Mouse (Mus musculus) liver, embryonic 12.5 days (tissue): ENCODE results near the gene Wdr81. TPM values are rescaled to one million over a fixed set of nuclear protein-coding genes. Genes with fewer than 3 reads are reported as not detected.
A peak's percentile ranks its signal among the peaks of the same experiment; 100 is the strongest.

Source experiments
- ATAC-seq: fragments of 200-750 bp; cut with Nextera tagmentation; 2 replicates; pipeline ENCODE4 v1.8.0; 2017; ENCODE audit warnings: moderate number of reproducible peaks, mild to moderate bottlenecking, moderate library complexity
- H3K27ac ChIP-seq: fragments of 300-500 bp; sonication (generic); 2 replicates; pipeline ENCODE4 v1.5.1; 2016; ENCODE audit warnings: mild to moderate bottlenecking
- H3K27me3 ChIP-seq: fragments of 300-500 bp; sonication (generic); replicated peaks from 2 replicates; pipeline ENCODE4 v1.6.1; 2016; ENCODE audit warnings: mild to moderate bottlenecking, moderate library complexity
- H3K36me3 ChIP-seq: fragments of 300-500 bp; sonication (generic); 2 replicates; pipeline ENCODE4 v1.6.1; 2016; ENCODE audit warnings: mild to moderate bottlenecking, moderate library complexity
- H3K4me1 ChIP-seq: fragments of 300-500 bp; sonication (generic); 2 replicates; pipeline ENCODE4 v1.6.1; 2016
- H3K4me2 ChIP-seq: fragments of 300-500 bp; sonication (generic); 2 replicates; pipeline ENCODE4 v1.6.1; 2016; ENCODE audit warnings: mild to moderate bottlenecking, moderate library complexity
- H3K4me3 ChIP-seq: fragments of 300-500 bp; sonication (generic); 2 replicates; pipeline ENCODE4 v1.5.1; 2016; ENCODE audit warnings: mild to moderate bottlenecking, moderate library complexity
- H3K9ac ChIP-seq: fragments of 300-500 bp; sonication (generic); 2 replicates; pipeline ENCODE4 v1.6.1; 2016; ENCODE audit warnings: mild to moderate bottlenecking, moderate library complexity
- H3K9me3 ChIP-seq: fragments of 300-500 bp; sonication (generic); replicated peaks from 2 replicates; pipeline ENCODE4 v1.6.1; 2016; ENCODE audit warnings: mild to moderate bottlenecking, moderate library complexity
- WGBS: fragments of 180-500 bp; shearing (Covaris S2); methylation state at CpG from one replicate; pipeline ENCODE4 v1.1.7; 2016; ENCODE audit not compliant: insufficient replicate concordance; 5-methylcytosine and 5-hydroxymethylcytosine counted together
- microRNA counts: library from miRNA; unstranded; fragments of <30 nt; microRNA quantifications from one replicate; lab custom pipeline; 2017
- microRNA-seq: library from miRNA; unstranded; fragments of <30 nt; microRNA quantifications from one replicate; pipeline ENCODE4, GENCODE M21; 2017
- polyA plus RNA-seq: library from polyadenylated mRNA; unstranded; fragments of >200 nt; fragmentation: Nextera tagmentation; extraction: Ambion mirVana; gene quantifications from 2 replicates; pipeline ENCODE4 v1.2.1, GENCODE M21; 2016

The Wdr81 gene
- polyA plus RNA-seq, 1 experiment from 2014 or later, result 25.0 TPM

- Histone ChIP-seq H3K27me3 (no peaks in the 10 kb centered on the region), H3K9ac (no peak overlapping the region), H3K9me3 (no peaks in the 10 kb centered on the region), H3K4me2 (no peak overlapping the region), H3K36me3 (peaks cover 15% of the 10 kb centered on the region), H3K4me1 (peaks cover 8% of the 10 kb centered on the region; the same call in 1 of the 2 replicates), H3K4me3 (no peak overlapping the region), H3K27ac (no peak overlapping the region)
- no peak for ATAC-seq
- 20% methylated on average over 3 of the region's 3 CpGs for WGBS
Observed at GRCm38 (mm10) chr11:75406865-75407264, 47.7 kb downstream of the Wdr81 start.

GRCm38 (mm10) chr11:75406104-75406503, 48.4 kb downstream of the Wdr81 start:
- whole genome bisulfite sequencing, result 69% methylated on average over 4 of the region's 4 CpGs
- Histone ChIP-seq H3K36me3 (peaks cover 15% of the 10 kb centered on the region), H3K4me2 (no peak overlapping the region), H3K9me3 (no peaks in the 10 kb centered on the region), H3K4me3 (no peak overlapping the region), H3K27ac (no peak overlapping the region), H3K9ac (no peak overlapping the region), H3K27me3 (no peaks in the 10 kb centered on the region), H3K4me1 (peaks cover 8% of the 10 kb centered on the region; the same call in 1 of the 2 replicates)
- no peak for ATAC-seq

GRCm38 (mm10) chr11:75404801-75405200, 49.7 kb downstream of the Wdr81 start:
- 77% methylated on average over 6 of the region's 6 CpGs for WGBS
- Histone ChIP-seq H3K4me2 (no peak overlapping the region), H3K27ac (no peak overlapping the region), H3K4me1 (peaks cover 8% of the 10 kb centered on the region; the same call in 1 of the 2 replicates), H3K36me3 (peaks cover 5% of the 10 kb centered on the region; the same call in 1 of the 2 replicates), H3K27me3 (no peaks in the 10 kb centered on the region), H3K9ac (no peak overlapping the region), H3K4me3 (no peak overlapping the region), H3K9me3 (no peaks in the 10 kb centered on the region)
- no peak for ATAC-seq

GRCm38 (mm10) chr11:75403301-75404052, 51.0 kb downstream of the Wdr81 start:
- Histone ChIP-seq H3K9ac (no peak overlapping the region), H3K4me2 (no peak overlapping the region), H3K27ac (no peak overlapping the region), H3K9me3 (no peaks in the 10 kb centered on the region), H3K27me3 (no peaks in the 10 kb centered on the region), H3K4me1 (peaks cover 8% of the 10 kb centered on the region; the same call in 1 of the 2 replicates), H3K4me3 (no peak overlapping the region), H3K36me3 (no peaks in the 10 kb centered on the region)
- WGBS, result 66% methylated on average over 6 of the region's 6 CpGs
- ATAC-seq, result no peak

- Histone ChIP-seq H3K4me2 (no peak overlapping the region), H3K27ac (no peak overlapping the region; the same call in 1 of the 2 replicates), H3K4me3 (no peak overlapping the region), H3K9me3 (no peaks in the 10 kb centered on the region), H3K27me3 (no peaks in the 10 kb centered on the region), H3K36me3 (no peaks in the 10 kb centered on the region), H3K9ac (no peak overlapping the region), H3K4me1 (peaks cover 8% of the 10 kb centered on the region; the same call in 1 of the 2 replicates)
- 58% methylated on average over 5 of the region's 5 CpGs for WGBS
- peak; percentile 49; the same call in 1 of the 2 replicates for ATAC-seq
Observed at GRCm38 (mm10) chr11:75402271-75402690, 52.2 kb downstream of the Wdr81 start.

- Histone ChIP-seq H3K27me3 (no peaks in the 10 kb centered on the region), H3K4me2 (no peak overlapping the region), H3K36me3 (no peaks in the 10 kb centered on the region), H3K27ac (no peak overlapping the region), H3K9me3 (no peaks in the 10 kb centered on the region), H3K4me1 (peaks cover 8% of the 10 kb centered on the region; the same call in 1 of the 2 replicates), H3K9ac (no peak overlapping the region), H3K4me3 (no peak overlapping the region)
- 73% methylated on average over 9 of the region's 9 CpGs for WGBS
- no peak for ATAC-seq
Observed at GRCm38 (mm10) chr11:75400099-75400498, 54.4 kb downstream of the Wdr81 start.

- H3K4me3 ChIP-seq, result no peak overlapping the region
- H3K9me3 ChIP-seq, result no peaks in the 10 kb centered on the region
- H3K4me1 ChIP-seq, result peaks cover 8% of the 10 kb centered on the region; the same call in 1 of the 2 replicates
- 79% methylated on average over 11 of the region's 11 CpGs for WGBS
- H3K36me3 ChIP-seq, result no peaks in the 10 kb centered on the region
- H3K27ac ChIP-seq, result no peak overlapping the region
- no peak overlapping the region for H3K4me2 ChIP-seq
- ATAC-seq, result no peak
- H3K9ac ChIP-seq, result no peak overlapping the region
- H3K27me3 ChIP-seq, result no peaks in the 10 kb centered on the region
Observed at GRCm38 (mm10) chr11:75399411-75399841, 55.1 kb downstream of the Wdr81 start.

GRCm38 (mm10) chr11:75397452-75397851, 57.1 kb downstream of the Wdr81 start:
- Histone ChIP-seq H3K4me1 (no peaks in the 10 kb centered on the region), H3K9ac (no peak overlapping the region), H3K36me3 (no peaks in the 10 kb centered on the region), H3K27ac (no peak overlapping the region), H3K4me2 (no peak overlapping the region), H3K27me3 (no peaks in the 10 kb centered on the region), H3K4me3 (no peak overlapping the region), H3K9me3 (no peaks in the 10 kb centered on the region)
- WGBS, result 71% methylated on average over 7 of the region's 7 CpGs
- no peak for ATAC-seq

- no peak overlapping the region for H3K9ac ChIP-seq
- 44% methylated on average over 1 of the region's 1 CpGs for WGBS
- no peaks in the 10 kb centered on the region for H3K36me3 ChIP-seq
- H3K4me2 ChIP-seq, result no peak overlapping the region
- H3K4me3 ChIP-seq, result no peak overlapping the region
- no peak overlapping the region for H3K27ac ChIP-seq
- H3K9me3 ChIP-seq, result no peaks in the 10 kb centered on the region
- no peak for ATAC-seq
- no peaks in the 10 kb centered on the region for H3K4me1 ChIP-seq
- no peaks in the 10 kb centered on the region for H3K27me3 ChIP-seq
Observed at GRCm38 (mm10) chr11:75395611-75396010, 58.9 kb downstream of the Wdr81 start.

MicroRNAs within 50 kb of the gene (microRNA counts, 519-probe panel; counts per million panel counts)
- 6,742 counts per million, percentile 94 among the panel's probes with 10 or more counts for microRNA mmu-miR-22 (lab: Ali Mortazavi, UCI)

Small RNAs within 50 kb of the gene (microRNA-seq; reads per million reads assigned to microRNA genes)
- 9,831 reads per million, percentile 93 among the genes with 10 or more reads in this experiment for gene Mir22

Other genes with a start within 250 kb of the Wdr81 start
- gene Rpa1, start 106.4 kb downstream of the Wdr81 start, polyA plus RNA-seq, result 143 and 149 TPM in 2 replicates
- 6.9 and 8.6 TPM in 2 replicates for gene Smyd4, start 106.3 kb downstream of the Wdr81 start, polyA plus RNA-seq
- gene Serpinf1, start 32.0 kb downstream of the Wdr81 start, polyA plus RNA-seq, result 158 and 172 TPM in 2 replicates
- gene Serpinf2, start 15.1 kb downstream of the Wdr81 start, polyA plus RNA-seq, result 351 and 375 TPM in 2 replicates
- gene Tlcd2, start 7.0 kb upstream of the Wdr81 start, polyA plus RNA-seq, result 19.6 and 21.4 TPM in 2 replicates
- 46.6 and 47.9 TPM in 2 replicates for gene Prpf8, start 32.1 kb upstream of the Wdr81 start, polyA plus RNA-seq
- 0.89 and 1.2 TPM in 2 replicates for gene Rilp, start 55.4 kb upstream of the Wdr81 start, polyA plus RNA-seq
- 5.2 TPM in 2 replicates for gene Scarf1, start 58.8 kb upstream of the Wdr81 start, polyA plus RNA-seq
- 5.9 and 6.3 TPM in 2 replicates for gene Slc43a2, start 77.0 kb upstream of the Wdr81 start, polyA plus RNA-seq
- gene Pitpna, start 133.4 kb upstream of the Wdr81 start, polyA plus RNA-seq, result 65.7 and 69.3 TPM in 2 replicates
- 15.0 and 15.8 TPM in 2 replicates for gene Inpp5k, start 176.3 kb upstream of the Wdr81 start, polyA plus RNA-seq
- gene Myo1c, start 195.8 kb upstream of the Wdr81 start, polyA plus RNA-seq, result 34.6 and 35.5 TPM in 2 replicates
- gene Crk, start 224.5 kb upstream of the Wdr81 start, polyA plus RNA-seq, result 50.2 and 53.6 TPM in 2 replicates